Mouse (Mus musculus) intestine, embryonic 14.5 days (tissue): ENCODE data around the gene Mex3a. TPM values are rescaled to one million over a fixed set of nuclear protein-coding genes. Genes with fewer than 3 reads are reported as not detected.
"Not testable (repeated sequence)": the region's sequence is repeated elsewhere in the genome, so short reads cannot be mapped to it uniquely, and the experiment has no call there.

Source experiments
- ATAC-seq: fragments of 200-750 bp; cut with Nextera tagmentation; replicated peaks from 2 replicates; pipeline ENCODE4 v1.8.0; 2017; ENCODE audit warnings: low read depth, moderate number of reproducible peaks, moderate TSS enrichment, moderate library complexity; ENCODE audit not compliant: low FRiP score, low TSS enrichment
- DNase-seq: peaks from one replicate; pipeline ENCODE4 v3.0.0-alpha.2; 2018; ENCODE audit warnings: low spot score
- H3K27ac ChIP-seq: fragments of 300-500 bp; sonication (generic); 2 replicates; pipeline ENCODE4 v1.5.1; 2014; ENCODE audit warnings: low read depth, mild to moderate bottlenecking, control low read depth
- H3K27me3 ChIP-seq: fragments of 300-500 bp; sonication (generic); replicated peaks from 2 replicates; pipeline ENCODE4 v1.6.1; 2014; ENCODE audit warnings: low read length, control low read depth; ENCODE audit not compliant: control insufficient read depth, insufficient read depth
- H3K36me3 ChIP-seq: fragments of 300-500 bp; sonication (generic); 2 replicates; pipeline ENCODE4 v1.6.1; 2014; ENCODE audit warnings: low read length, control low read depth; ENCODE audit not compliant: control insufficient read depth, insufficient read depth
- H3K4me1 ChIP-seq: fragments of 300-500 bp; sonication (generic); replicated peaks from 2 replicates; pipeline ENCODE4 v1.6.1; 2014; ENCODE audit warnings: low read length, control low read depth, mixed read lengths; ENCODE audit not compliant: control insufficient read depth, insufficient read depth
- H3K4me2 ChIP-seq: fragments of 300-500 bp; sonication (generic); 2 replicates; pipeline ENCODE4 v1.6.1; 2014; ENCODE audit warnings: low read length
- H3K4me3 ChIP-seq: fragments of 300-500 bp; sonication (generic); 2 replicates; pipeline ENCODE4 v1.5.1; 2014; ENCODE audit warnings: low read depth, low read length, control low read depth, mixed read lengths
- H3K9ac ChIP-seq: fragments of 300-500 bp; sonication (generic); 2 replicates; pipeline ENCODE4 v1.6.1; 2014; ENCODE audit warnings: mild to moderate bottlenecking, low read length
- H3K9me3 ChIP-seq: fragments of 300-500 bp; sonication (generic); 2 replicates; pipeline ENCODE4 v1.6.1; 2016; ENCODE audit warnings: low read length, control low read depth; ENCODE audit not compliant: control insufficient read depth
- WGBS: fragments of 180-500 bp; shearing (Covaris S2); extraction: QIAGEN DNeasy Blood & Tissue Kit; methylation state at CpG from one replicate; pipeline ENCODE4 v1.1.7; 2014; 5-methylcytosine and 5-hydroxymethylcytosine counted together
- polyA plus RNA-seq: library from polyadenylated mRNA; unstranded; fragments of >200 nt; fragmentation: Nextera tagmentation; extraction: Ambion mirVana; gene quantifications from 2 replicates; pipeline ENCODE4 v1.2.1, GENCODE M21; 2014

The Mex3a gene
- polyA plus RNA-seq, 1 experiment from 2014 or later, result 19.8 TPM

GRCm38 (mm10) chr3:88570341-88570740 is 38.1 kb downstream of the Mex3a start:
- WGBS, result 94% methylated on average over 10 of the region's 10 CpGs
- Histone ChIP-seq H3K4me2 (no peak overlapping the region), H3K27me3 (no peaks in the 10 kb centered on the region), H3K27ac (no peak overlapping the region), H3K4me1 (no peaks in the 10 kb centered on the region), H3K36me3 (peaks cover 48% of the 10 kb centered on the region), H3K4me3 (no peak overlapping the region), H3K9me3 (no peaks in the 10 kb centered on the region), H3K9ac (no peak overlapping the region)
- ATAC-seq (no peak), DNase-seq (no peak)

GRCm38 (mm10) chr3:88571856-88572255 is 39.7 kb downstream of the Mex3a start:
- Histone ChIP-seq H3K9me3 (no peaks in the 10 kb centered on the region), H3K4me2 (no peak overlapping the region), H3K9ac (no peak overlapping the region), H3K27ac (no peak overlapping the region), H3K36me3 (peaks cover 33% of the 10 kb centered on the region), H3K4me3 (no peak overlapping the region), H3K27me3 (no peaks in the 10 kb centered on the region), H3K4me1 (no peaks in the 10 kb centered on the region)
- 81% methylated on average over 1 of the region's 1 CpGs for WGBS
- ATAC-seq (no peak), DNase-seq (no peak)

GRCm38 (mm10) chr3:88572835-88573234 is 40.6 kb downstream of the Mex3a start:
- no peak overlapping the region for H3K4me2 ChIP-seq
- ATAC-seq (no peak), DNase-seq (no peak)
- H3K27ac ChIP-seq, result no peak overlapping the region
- H3K27me3 ChIP-seq, result no peaks in the 10 kb centered on the region
- H3K36me3 ChIP-seq, result peaks cover 23% of the 10 kb centered on the region
- no peak overlapping the region for H3K9ac ChIP-seq
- H3K9me3 ChIP-seq, result no peaks in the 10 kb centered on the region
- WGBS, result 72% methylated on average over 2 of the region's 2 CpGs
- H3K4me1 ChIP-seq, result no peaks in the 10 kb centered on the region
- no peak overlapping the region for H3K4me3 ChIP-seq

- Histone ChIP-seq H3K4me1 (no peaks in the 10 kb centered on the region), H3K27ac (no peak overlapping the region), H3K9me3 (no peaks in the 10 kb centered on the region), H3K4me3 (no peak overlapping the region), H3K9ac (no peak overlapping the region), H3K36me3 (peaks cover 13% of the 10 kb centered on the region), H3K27me3 (no peaks in the 10 kb centered on the region), H3K4me2 (no peak overlapping the region)
- DNase-seq (no peak), ATAC-seq (no peak)
- 80% methylated on average over 2 of the region's 2 CpGs for WGBS
These were observed 41.6 kb downstream of the Mex3a start for GRCm38 (mm10) chr3:88573810-88574209.

GRCm38 (mm10) chr3:88575540-88575939 is 43.3 kb downstream of the Mex3a start, which contains the start of gene Ssr2:
Gene Ssr2, plus strand, starts transcription at chr3:88575876.
- no peaks in the 10 kb centered on the region for H3K9me3 ChIP-seq
- no peak for DNase-seq

GRCm38 (mm10) chr3:88577846-88578245 is 45.7 kb downstream of the Mex3a start:
- not testable (repeated sequence) for H3K4me3 ChIP-seq, H3K9me3 ChIP-seq, ATAC-seq, DNase-seq, H3K9ac ChIP-seq, H3K4me2 ChIP-seq, H3K4me1 ChIP-seq, H3K27me3 ChIP-seq, H3K27ac ChIP-seq
- peaks cover 20% of the 10 kb centered on the region for H3K36me3 ChIP-seq
- WGBS, result 74% methylated on average over 5 of the region's 5 CpGs

More at GRCm38 (mm10) chr3:88575540-88575939, 43.3 kb downstream of the Mex3a start, which contains the start of gene Ssr2:
- Histone ChIP-seq H3K4me2 (no peak within 1 kb of the TSS), H3K4me3 (no peak within 1 kb of the TSS), H3K27ac (no peak within 1 kb of the TSS), H3K4me1 (peaks cover 6% of the 10 kb centered on the region), H3K27me3 (no peaks in the 10 kb centered on the region), H3K9ac (no peak within 1 kb of the TSS), H3K36me3 (no peaks in the 10 kb centered on the region)
- 85% methylated on average over 3 of the region's 3 CpGs for WGBS
- no peak for ATAC-seq

GRCm38 (mm10) chr3:88578498-88579424 is 46.6 kb downstream of the Mex3a start:
- ATAC-seq (no peak; the same call in 1 of the 2 replicates), DNase-seq (no peak)
- peak overlapping the region; percentile 96 for H3K4me2 ChIP-seq
- peak overlapping the region; percentile 79; the same call in 1 of the 2 replicates for H3K9ac ChIP-seq
- H3K36me3 ChIP-seq, result peaks cover 24% of the 10 kb centered on the region
- peaks cover 7% of the 10 kb centered on the region for H3K4me1 ChIP-seq
- 48% methylated on average over 8 of the region's 8 CpGs for WGBS
- H3K9me3 ChIP-seq, result no peaks in the 10 kb centered on the region
- H3K27ac ChIP-seq, result no peak overlapping the region
- H3K27me3 ChIP-seq, result no peaks in the 10 kb centered on the region
- H3K4me3 ChIP-seq, result peak overlapping the region; percentile 96

- no peaks in the 10 kb centered on the region for H3K27me3 ChIP-seq
- H3K9me3 ChIP-seq, result no peaks in the 10 kb centered on the region
- peak overlapping the region; percentile 35; the same call in 1 of the 2 replicates for H3K27ac ChIP-seq
- DNase-seq (peak; percentile 79), ATAC-seq (peak; percentile 71)
- WGBS, result under 1% methylated on average over 34 of the region's 34 CpGs
- peak overlapping the region; percentile 96 for H3K4me3 ChIP-seq
- peaks cover 24% of the 10 kb centered on the region for H3K36me3 ChIP-seq
- peaks cover 7% of the 10 kb centered on the region for H3K4me1 ChIP-seq
- peak overlapping the region; percentile 96 for H3K4me2 ChIP-seq
- H3K9ac ChIP-seq, result peak overlapping the region; percentile 79
These were observed 47.4 kb downstream of the Mex3a start for GRCm38 (mm10) chr3:88579454-88580117.
